In the genomic region with DNA sequence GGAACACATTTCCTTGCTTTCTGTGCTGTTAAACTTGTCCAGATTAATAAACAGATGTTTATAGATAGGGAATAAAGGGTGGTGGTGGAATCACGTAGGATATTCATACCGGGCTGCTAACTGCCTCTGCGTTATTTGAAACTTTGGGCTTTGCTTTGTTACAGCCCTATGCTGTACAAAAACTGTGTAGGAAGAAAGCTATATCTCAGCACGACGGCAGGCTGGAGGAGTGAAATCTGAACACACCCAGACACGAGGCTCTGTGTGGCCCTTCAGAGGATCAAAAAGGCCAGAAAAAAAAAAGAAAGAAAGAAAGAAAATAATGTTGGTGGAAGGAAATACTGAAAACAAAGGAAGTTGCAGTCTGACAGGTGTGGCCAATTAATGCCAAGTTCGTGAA, we compare ENCODE assay signal across 24 mouse cellular contexts.
"Had no signal": no experiment of that assay in that cellular context is flagged by ENCODE, and none has a peak within 500 bp of the region (broad histone marks: within the 10 kb centered on the region; RNA-seq: fewer than 3 reads in every experiment).

No protein-coding gene starts in this region.

- H3K4me1 ChIP-seq: limb, embryonic 13.5 days; liver, embryonic 12.5 days; liver, embryonic 15.5 days; lung, embryonic 15.5 days; megakaryocyte, embryonic 14.5 days; midbrain, embryonic 10.5 days; midbrain, embryonic 13.5 days; stomach, embryonic 15.5 days had no signal

- H3K27me3 ChIP-seq: limb, embryonic 13.5 days; liver, embryonic 12.5 days; liver, embryonic 15.5 days; lung, embryonic 15.5 days; megakaryocyte, embryonic 14.5 days; midbrain, embryonic 13.5 days; neural tube, embryonic 13.5 days; stomach, embryonic 15.5 days had no signal

- H3K4me3 ChIP-seq: left cerebral cortex, adult 2 months; limb, embryonic 13.5 days; liver, embryonic 12.5 days; liver, embryonic 15.5 days; lung, embryonic 15.5 days; megakaryocyte, embryonic 14.5 days; midbrain, embryonic 10.5 days; midbrain, embryonic 13.5 days; myocyte; neural tube, embryonic 13.5 days; stomach, embryonic 15.5 days had no signal

- DNase-seq: kidney, adult 8-10 months; kidney, postnatal 14 days; layer of hippocampus, postnatal 36 days; liver; lung, adult 18-20 months; lung, postnatal 10 days; lung, postnatal 36 days; retina, postnatal 1 day; right cerebral cortex, postnatal 25 days; spleen, adult 18-20 months; thymus, postnatal 25 days had no signal

- H3K4me2 ChIP-seq: limb, embryonic 13.5 days; liver, embryonic 12.5 days; liver, embryonic 15.5 days; lung, embryonic 15.5 days; midbrain, embryonic 13.5 days; neural tube, embryonic 13.5 days; stomach, embryonic 15.5 days had no signal

- H3K9me3 ChIP-seq: limb, embryonic 13.5 days; liver, embryonic 15.5 days; lung, embryonic 15.5 days; midbrain, embryonic 10.5 days; midbrain, embryonic 13.5 days; neural tube, embryonic 13.5 days; stomach, embryonic 15.5 days had no signal

- H3K9ac ChIP-seq: limb, embryonic 13.5 days; liver, embryonic 12.5 days; liver, embryonic 15.5 days; lung, embryonic 15.5 days; midbrain, embryonic 13.5 days; neural tube, embryonic 13.5 days; stomach, embryonic 15.5 days had no signal

- H3K36me3 ChIP-seq: limb, embryonic 13.5 days; liver, embryonic 12.5 days; liver, embryonic 15.5 days; lung, embryonic 15.5 days; midbrain, embryonic 10.5 days; midbrain, embryonic 13.5 days; neural tube, embryonic 13.5 days; stomach, embryonic 15.5 days had no signal

- H3K27ac ChIP-seq: left cerebral cortex, adult 2 months; limb, embryonic 13.5 days; liver, embryonic 12.5 days; liver, embryonic 15.5 days; lung, embryonic 15.5 days; midbrain, embryonic 10.5 days; midbrain, embryonic 13.5 days; neural tube, embryonic 13.5 days; stomach, embryonic 15.5 days had no signal

- ATAC-seq: intestine, postnatal 0 days; liver, embryonic 12.5 days; midbrain, embryonic 13.5 days; midbrain, embryonic 16.5 days had no signal
